Mouse (Mus musculus): ENCODE results near the gene Fgd4.

Fgd4 gene

DNA sequence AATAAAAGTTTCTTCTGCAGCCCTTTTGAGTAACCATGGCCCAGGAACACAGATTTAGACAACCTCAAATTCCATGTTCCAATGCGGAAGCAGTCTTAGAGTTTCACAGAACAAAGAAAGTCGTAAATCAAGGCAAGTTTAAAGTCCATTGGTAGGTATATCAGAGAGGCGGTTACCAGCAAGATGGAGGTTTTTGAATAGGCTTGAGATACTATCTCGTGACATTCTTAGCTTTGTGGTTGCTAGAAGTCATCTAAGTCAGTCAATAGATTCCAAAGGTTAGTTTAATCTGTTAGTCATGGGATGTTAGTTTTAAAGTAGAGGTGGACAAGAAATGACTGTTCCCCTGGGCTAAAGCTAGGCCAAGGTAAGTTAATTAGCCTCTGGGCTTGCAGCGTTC lies at the start of gene Fgd4:
Gene Fgd4 (minus strand): TSS at position 89 of the 400 bp plus-strand sequence.
- DNase-seq = no peak

DNA sequence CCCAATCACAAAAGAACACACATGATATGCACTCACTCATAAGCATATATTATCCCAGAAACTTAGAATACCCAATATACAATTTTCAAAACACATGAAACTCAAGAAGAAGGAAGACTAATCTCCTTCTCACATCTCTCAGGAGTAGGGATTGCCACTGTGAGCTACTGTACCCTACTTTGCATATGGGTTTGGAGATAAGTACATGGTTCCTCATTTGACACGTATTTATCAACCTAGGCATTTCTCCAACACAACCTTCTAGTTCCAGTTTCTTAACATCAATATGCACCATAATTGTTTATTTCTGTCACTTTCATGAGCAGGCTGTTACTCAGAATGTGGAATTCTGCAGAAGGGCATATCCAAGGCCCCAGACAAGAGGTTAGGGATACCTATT lies 44.8 kb upstream of the Fgd4 start:
- DNase-seq = no peak

DNA sequence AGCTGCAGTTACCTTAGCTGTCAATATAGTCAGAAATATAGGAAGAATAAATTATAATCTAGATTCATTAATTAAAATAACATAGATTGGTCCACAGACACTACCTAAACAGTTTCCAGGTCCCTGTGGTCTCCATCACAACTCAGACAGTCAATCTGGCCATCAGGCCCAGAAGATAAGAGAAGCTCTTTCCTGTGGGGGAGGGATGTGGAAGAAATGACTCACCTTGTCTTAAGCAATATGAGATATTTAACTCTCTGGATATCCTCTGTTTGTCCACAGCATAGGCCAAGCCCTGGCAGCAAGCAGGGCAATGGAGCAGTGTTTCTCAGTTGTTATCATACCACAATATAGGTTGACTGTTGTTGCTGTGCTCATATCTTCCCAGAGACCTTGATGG lies 33.4 kb upstream of the Fgd4 start:
- no peak for DNase-seq

DNA sequence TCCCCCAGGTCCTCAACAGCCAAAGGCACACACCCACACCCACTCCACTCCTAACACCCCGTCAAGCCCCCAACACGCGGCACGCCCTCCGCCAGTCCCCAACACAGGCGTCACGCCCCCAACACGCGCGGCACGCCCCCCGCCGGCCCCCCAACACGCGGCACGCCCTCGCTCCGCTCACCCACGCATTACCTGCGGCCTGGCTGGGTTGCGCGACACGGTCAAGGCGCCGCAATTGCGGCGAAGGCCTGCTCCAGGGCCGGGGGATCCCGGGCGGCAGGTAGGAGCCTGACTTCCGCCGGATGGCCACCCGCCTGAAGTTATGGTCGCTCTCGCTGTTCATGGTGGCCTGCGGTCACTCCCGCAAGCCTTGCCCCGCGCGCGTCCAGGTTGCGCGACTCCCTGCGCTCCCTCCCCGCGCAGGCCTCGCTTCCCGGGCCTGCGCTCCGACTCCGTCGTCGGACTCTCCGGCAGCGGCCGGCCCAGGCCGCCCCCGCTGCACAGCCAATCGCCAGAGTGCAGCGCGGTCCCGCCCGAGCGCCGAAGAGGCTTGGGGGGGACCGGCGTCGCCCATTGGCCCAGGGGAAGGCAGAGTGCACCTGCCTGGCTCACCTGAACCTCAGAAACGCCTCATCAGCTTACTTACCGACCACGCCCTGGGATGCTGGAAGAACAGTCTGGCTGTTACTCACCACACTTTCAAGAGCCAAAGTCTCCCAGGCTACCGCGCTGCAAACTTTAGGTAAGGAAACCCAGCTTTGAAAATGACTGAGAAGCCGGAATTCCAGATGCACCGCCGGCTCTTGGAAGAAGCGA lies 555 bp downstream of the Fgd4 start:
- peak in 1 of 2 experiments; percentile 3 for DNase-seq

DNA sequence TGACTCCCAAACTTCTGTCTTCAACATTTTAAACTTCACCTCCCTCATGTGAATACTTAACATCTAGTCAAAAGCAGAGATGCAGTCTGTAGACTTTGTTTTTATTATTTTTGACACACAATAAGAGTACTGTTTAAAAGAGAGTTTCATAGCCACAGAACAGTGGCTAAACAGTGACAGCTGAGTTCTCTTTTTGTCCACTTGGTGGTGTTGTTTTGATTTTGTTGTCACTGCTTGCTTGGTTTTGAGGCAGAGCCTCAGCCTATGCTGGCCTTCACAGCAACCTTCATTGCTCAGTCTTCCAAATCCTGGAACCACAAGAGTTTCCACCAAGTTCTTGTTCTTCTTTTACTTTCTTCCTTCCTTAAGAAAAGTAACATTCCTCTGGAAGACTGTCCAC lies 3.8 kb downstream of the Fgd4 start:
- DNase-seq = no peak

DNA sequence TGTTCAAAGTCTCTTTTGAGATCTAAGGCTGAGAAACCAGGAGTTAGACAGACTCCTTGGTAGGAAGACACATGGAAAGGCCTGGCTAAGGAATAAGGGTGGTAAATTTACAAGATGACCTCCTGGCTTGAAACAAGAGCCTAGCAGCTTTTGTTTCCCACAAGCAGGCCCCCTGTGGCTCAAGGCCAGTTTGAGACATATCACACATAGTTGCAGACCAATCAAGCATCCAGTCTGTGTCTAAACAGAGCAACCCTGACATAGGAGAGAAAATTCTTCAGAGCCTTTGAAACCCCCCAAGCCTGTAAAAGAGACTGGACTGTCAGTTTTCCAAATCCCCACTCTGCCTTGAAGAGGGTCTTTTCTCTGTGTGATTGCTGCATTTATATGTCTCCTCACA lies 7.7 kb downstream of the Fgd4 start:
- no peak for DNase-seq

DNA sequence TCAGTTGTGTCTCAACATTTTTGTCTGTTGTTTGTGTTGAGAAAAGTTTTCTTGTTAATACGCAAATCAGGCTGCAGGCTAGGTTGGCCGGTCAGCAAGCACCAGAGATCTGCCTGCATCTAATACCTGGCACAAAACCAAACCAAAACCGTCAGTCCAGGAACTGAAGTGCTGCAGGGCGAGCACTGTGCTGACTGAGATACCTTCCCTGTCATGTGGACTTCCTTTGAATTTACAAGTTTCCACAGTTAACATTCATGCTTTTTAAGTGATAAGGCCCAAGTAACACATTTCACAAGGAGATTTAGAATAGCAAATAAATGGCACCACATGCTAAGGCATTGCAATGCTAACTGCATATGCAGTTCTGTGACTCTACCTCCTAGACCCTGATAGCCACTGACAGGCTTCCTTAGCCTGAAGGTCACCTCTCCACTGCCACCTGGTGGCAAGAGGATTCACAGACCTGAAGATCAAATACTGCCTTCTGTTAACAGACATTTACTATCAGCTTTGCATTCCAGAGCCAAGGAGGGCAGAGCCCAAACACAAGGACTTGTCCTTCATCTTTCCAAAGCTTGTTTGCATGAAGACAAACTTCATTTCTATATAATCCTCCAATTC lies 15.8 kb downstream of the Fgd4 start:
- peak; percentile 7 to 56 for DNase-seq

DNA sequence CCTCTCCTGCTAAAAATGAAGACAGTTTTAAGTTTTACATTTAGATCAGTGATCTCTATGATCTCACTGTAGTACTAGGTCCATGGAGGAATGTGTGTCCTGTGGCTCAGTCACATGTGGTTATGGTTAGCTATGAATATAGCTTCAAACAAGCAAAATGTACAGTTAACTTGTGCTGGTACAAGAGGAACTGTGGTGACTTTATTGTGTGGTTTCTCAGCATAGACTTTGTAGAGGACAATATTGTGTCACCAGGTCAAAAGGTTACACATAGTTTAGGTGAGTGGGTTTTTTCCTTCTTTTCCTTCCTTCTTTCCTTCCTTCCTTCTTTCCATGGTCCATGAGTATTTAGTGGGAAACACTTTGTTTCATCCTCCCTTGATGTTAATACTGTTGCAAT lies 23.8 kb downstream of the Fgd4 start:
- no peak for DNase-seq

DNA sequence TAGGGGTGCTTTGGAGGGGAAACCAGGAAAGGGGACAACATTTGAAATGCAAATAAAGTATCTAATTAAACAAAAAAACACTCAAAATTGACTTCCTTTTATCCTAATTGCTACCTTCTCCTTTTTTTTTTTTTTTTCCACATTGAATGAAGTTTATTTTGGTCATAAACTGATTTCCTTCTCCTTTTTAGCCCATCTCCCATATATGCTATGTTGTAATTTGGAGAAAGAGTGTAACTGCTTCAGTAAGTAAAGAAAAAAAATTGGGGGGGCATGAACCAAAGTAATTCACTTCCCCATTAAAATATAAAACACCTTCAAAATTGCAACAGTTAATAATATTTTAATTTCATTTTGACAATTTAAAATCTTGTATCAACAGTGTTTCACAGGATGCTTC lies 25.8 kb downstream of the Fgd4 start:
- DNase-seq = no peak

DNA sequence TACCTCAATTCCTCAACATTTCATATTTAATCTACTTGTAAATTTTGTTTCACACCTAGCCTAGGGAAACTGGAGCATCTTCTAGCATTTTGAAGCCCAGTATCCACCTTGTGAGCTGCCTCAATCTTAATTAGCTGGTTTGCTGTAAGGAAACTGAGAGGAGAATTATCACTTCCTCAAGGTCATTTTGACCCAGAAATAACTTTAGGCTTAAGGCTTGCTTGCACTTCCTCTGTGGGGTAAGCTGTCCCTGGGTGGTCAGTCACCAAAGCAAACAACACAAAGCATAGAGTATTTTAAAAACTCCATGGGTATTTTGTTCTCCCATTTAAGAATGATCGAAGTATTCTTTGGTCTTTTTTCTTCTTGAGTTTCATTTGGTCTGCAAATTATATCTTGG lies 27.2 kb downstream of the Fgd4 start:
- no peak for DNase-seq

DNA sequence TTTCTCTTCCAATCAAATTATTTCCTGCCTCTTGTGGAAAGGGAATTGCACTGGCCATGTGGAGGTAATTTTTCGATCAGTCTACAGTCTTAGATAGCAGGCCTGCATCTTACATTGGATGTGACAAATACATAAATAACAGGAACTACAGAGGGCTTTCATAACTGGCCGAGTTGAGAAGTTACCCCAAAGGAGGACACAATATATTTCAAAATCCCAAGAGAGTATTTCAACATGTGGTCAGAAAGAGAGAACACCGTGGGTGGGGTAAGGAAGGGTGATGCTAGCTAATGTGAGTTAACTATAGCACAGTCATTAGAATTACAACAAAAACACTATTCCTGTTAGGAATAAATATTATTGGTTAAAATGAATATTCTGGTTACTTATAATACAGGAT lies 29.0 kb downstream of the Fgd4 start:
- DNase-seq = no peak

DNA sequence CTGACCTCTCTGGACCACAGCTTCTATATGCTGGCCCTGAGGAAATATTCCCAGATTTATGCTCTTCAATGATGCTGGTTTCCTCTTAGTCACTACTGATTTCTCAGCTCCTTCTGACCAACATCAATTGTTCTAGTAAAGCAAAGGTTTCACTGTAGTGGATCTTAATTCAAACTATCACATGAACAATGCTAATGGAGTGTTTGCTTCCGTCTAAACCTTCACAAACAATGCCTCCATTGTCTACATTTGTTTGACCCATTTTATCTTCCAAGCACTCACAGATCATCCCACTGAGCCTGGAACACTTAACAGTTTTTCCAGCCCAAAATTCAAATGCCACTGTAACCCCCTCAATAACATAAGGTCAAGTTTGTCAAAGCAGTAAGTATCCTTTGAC lies 33.6 kb downstream of the Fgd4 start:
- DNase-seq = no peak

DNA sequence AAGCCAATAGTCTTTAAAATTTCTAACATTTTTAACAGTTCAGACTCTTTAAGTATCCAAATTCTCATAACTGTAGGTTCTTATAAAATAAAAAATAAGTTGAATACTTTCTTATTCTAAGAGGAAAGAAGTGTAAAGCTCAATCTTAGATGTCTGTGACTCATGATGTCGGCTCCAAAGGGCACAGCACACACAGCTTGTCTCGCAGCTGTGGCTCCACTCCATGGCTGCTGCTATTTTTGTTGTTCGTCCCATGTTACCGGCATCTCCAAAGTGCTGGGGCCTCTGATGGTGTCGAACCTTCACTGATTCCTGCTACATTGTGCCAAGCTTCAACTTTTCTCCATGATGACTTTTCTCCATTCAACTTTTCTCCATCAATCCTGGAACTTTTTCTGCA lies 34.1 kb downstream of the Fgd4 start:
- no peak for DNase-seq

DNA sequence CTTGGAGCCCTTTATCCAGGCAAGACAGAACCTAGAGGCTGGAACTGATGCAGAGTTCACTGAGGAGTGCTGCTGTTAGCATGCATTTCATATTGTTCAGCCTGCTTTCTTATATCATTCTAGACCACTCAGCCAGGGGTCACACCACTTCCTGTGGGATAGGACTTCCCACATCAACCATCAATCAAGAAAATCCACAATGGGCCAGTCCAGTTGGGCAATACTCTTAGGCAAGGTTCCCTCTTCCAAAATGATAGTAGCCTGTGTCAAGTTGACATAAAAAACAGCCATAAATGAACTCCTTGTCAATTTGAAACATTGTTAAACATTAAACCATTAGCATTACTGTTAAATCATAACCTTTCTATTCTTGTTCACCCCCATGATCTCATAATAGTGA lies 34.6 kb downstream of the Fgd4 start:
- DNase-seq = no peak

DNA sequence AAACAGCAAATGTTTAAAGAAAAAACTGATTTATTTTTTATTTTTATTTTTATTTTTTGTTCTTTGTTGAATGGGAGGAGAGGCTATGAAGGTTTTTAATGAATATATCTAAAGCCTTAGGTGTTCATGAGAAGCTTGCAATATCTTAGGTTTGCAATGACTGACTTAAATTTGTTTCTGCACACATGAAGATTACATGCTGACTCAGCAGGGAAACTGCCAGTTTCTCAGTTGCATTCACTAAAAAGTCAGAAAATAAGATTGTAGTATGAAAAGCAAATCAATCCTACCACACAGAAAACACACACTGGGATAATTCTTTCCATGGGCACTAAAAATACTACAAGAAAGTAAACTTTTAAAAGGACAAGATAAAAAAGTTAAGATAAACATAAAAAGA lies 39.6 kb downstream of the Fgd4 start:
- no peak for DNase-seq

DNA sequence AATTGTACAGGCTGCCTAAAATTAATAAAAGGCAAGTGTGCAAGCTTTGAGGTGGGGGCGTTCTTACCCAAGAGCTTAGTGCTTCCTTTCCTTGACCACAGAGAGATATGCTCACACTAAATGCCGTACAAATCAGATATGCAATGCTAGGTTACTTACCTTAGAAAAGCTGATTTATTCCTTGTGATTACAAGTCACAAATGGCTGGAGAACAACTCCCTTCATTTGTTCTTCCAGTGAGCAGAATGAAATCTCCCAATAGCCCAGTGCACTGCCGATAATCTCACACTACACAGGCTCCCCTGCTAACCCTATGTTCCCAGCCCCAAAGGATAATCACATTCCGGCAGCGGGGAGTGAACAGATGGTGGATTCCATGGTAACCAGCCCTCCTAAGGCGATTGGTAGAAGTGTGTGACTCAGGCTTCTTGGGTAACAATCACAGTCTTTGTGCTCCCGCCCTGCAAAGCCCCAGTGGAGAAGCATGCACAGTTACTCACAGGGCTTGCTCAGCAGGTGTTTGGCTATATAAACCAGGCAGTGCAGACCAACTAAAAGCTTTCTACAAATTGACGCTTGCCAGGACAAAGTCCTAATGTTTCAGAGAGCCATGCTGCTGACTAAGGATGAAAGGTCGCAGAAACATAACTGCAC lies 40.3 kb downstream of the Fgd4 start:
- no peak for DNase-seq

DNA sequence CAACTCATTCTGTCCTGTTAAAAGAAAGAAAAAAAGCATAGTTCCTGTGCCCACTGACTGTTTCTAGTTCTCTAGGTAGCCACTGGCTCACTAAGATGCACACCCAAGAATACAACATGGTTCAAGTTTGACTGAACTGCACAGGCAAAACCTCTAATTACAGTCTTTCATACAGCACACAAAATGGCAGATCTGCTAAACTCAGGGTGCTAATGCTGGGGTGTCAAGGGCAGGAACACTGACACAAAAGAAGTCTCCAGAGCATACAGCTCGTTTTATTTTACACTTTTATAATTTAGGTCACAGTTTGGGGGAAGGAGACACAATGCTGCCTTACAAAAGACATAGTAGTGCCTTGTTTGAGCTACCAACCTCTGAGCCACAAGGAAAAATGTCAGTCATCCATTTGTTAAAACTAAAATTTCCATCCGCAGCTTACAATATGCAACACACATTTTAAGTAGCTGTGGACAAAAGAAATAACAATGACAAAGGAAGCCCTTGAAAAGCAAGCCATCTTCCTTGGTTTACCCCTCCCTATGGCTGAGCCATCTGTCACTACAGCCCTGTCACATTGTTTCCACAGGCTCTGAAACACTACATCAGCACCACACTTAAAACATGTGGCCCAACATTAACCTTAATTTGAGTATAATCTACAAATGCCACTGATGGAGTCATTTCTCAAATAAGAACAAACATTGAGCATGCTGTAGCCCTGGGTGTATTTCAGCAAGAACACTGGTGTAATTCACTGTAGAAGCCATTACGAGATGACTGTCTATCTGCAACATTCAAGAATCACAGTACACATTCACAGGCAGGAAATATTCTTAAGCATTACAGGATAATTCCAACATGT lies 41.1 kb downstream of the Fgd4 start:
- no peak for DNase-seq

DNA sequence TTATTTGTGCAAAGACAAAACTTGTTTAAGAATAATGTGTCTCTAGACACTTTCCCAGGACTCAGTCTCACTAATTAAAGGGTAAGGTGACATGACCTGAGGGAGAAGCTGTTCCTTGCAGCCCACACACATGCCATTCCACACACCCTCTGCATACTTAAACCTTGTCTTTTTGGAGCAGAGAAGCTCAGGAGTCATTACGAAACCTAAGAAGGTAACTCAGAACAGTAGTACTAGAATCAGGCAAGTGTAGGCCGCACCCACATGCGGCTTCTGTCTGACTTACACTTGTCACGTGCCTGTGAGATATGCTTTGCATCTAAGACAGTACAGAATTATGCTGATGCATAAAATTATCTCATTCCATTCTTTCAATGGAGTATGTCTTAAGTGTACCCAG lies 42.6 kb downstream of the Fgd4 start:
- DNase-seq = no peak

DNA sequence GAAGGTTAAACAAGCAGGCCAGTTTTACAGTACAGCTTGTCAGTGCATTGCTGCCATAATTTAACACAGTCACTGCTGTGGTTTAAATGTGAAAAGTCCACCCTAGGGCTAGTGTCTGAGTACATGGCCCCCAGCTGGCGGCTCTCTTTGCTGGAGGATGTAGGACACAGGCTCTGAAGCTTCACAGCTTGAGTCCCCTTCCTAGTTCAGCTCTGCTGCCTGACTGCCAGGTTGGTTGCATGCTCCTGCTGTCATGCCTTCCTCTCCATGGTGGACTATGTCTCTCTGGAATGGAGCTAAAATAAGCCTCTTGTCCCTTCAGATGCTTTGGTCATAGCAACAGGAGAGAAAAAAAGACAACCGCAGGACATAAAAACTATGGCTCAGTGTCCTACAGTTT lies 46.3 kb downstream of the Fgd4 start:
- DNase-seq = no peak

DNA sequence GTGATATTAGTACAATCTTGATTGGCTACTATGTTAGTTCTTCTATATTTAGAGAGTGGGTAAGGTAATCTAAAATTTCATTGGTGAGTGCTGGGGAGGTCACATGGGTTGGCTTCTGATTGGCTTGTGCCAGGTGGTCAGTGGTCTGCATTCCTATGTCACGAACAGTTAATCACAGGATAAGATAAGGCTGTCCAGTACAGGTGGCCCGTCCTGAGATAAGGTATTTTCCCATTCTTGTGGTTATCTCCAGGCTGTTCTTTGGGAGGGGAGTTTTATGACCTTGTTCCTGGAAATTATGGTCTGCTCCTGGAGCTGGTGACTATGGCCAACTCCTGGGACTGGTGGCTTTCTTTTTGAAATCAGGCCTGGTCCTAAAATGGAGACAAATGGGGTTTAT lies 48.2 kb downstream of the Fgd4 start:
- DNase-seq = no peak

DNA sequence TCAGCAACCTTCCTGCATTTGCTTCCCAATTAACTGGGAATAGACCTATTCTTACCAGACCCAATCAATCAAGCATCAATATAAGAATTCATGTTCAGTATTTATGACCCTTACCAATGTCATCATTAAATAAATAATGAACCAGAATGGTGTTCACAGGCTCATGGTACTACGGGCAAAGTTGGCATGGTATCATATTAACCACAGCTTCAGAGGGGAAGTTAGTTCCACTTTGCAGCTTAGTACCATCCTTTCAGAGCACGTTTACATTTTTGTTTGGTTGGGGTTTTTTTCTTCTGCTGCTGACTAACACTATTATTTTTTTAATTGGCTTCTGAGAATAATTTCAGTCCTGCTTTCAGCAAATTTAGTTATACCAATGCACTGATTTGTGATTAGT lies 51.2 kb downstream of the Fgd4 start:
- no peak for DNase-seq

DNA sequence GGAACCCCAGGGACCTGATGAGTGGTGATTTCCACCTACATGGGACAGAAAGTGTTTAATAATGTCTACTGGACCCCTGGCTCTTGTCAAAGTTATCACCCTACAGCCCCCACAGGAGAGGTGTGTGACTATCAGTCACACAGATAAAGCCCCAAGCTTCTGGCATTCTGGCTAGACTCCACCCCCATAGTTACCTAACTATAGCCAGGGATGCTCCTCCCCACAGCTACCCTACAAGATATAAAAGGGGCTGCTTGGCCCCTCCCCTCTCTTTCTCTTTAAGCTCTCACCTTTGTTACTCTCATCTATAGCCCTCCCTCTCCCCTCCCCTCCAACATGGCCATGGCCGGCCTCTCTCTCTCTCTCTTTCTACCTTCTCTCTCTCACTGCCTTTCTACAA lies 53.7 kb downstream of the Fgd4 start:
- DNase-seq = no peak

DNA sequence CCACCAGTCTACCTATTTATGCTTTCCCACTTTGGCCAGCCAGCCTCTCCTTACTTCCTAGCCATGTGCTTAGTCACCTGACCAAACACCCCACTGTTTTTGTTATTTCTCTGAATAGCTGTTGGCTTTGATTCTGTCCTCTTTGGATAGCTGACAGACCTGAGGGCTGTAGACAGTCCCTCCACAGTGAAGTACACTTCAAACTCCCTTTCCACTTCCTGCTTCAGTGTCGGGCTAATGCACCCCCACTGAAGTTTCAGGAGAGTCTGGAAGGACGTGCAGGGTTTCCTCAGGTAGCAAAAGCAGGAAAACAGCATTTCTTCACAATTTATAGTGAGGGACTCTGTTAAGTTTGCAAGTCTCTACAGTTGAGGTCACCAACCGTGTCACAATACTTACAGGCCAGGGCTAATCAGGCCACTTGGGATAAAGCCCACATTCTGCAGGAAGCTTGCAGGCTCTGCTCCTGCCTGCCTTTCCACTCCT lies 57.4 kb downstream of the Fgd4 start:
- no peak for DNase-seq

All from spleen, adult 18-20 months (tissue).